Comparison of ENCODE assay signal across 25 mouse cellular contexts in the genomic region with DNA sequence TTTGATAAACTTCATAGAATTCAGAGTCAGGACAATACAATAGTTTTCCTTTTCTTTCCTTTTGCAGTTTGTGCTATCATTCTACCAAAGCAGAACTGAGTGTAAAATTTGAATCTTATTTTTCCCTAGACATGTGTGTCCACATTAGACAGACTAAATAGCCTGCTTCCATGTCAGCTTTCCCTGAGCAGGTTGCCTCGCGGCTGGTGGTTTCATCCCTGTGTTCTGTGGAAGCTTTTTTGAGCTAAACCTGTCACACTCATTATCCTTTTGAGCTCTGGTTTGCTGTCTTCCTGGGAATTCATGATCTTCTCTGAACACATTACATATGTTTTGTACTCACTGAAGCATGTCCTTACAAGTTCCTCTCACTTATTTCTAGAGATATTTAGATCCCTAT.
DNase-seq lines count a peak whose midpoint lies in the region; ATAC-seq lines count a peak whose summit lies in the region.
"Had no signal": no experiment of that assay in that cellular context is flagged by ENCODE, and none has a peak within 500 bp of the region (broad histone marks: within the 10 kb centered on the region; RNA-seq: fewer than 3 reads in every experiment).

No protein-coding gene starts in this region.

- H3K9me3 ChIP-seq in midbrain, embryonic 11.5 days (ENCODE audit: control insufficient read depth, low read length) = no peaks in the 10 kb centered on the region
- no peaks in the 10 kb centered on the region for H3K9me3 ChIP-seq in midbrain, embryonic 10.5 days (replicated peaks)
- H3K9me3 ChIP-seq: embryonic facial prominence, embryonic 12.5 days; embryonic facial prominence, embryonic 15.5 days; G1E; hindbrain, embryonic 13.5 days had no signal

- no peaks in the 10 kb centered on the region for H3K36me3 ChIP-seq in midbrain, embryonic 11.5 days (ENCODE audit: control insufficient read depth, insufficient read depth, low read length)
- no peaks in the 10 kb centered on the region for H3K36me3 ChIP-seq in midbrain, embryonic 10.5 days
- H3K36me3 ChIP-seq: embryonic facial prominence, embryonic 12.5 days; embryonic facial prominence, embryonic 15.5 days; G1E; hindbrain, embryonic 13.5 days had no signal

- H3K4me3 ChIP-seq in midbrain, embryonic 11.5 days (ENCODE audit: low read depth, low read length) = no peak overlapping the region
- H3K4me3 ChIP-seq in midbrain, embryonic 10.5 days = no peak overlapping the region
- H3K4me3 ChIP-seq: embryonic facial prominence, embryonic 12.5 days; embryonic facial prominence, embryonic 15.5 days; gastrocnemius, adult 2 months; hindbrain, embryonic 13.5 days had no signal

- H3K4me2 ChIP-seq in midbrain, embryonic 11.5 days = no peak overlapping the region
- H3K4me2 ChIP-seq: embryonic facial prominence, embryonic 12.5 days; embryonic facial prominence, embryonic 15.5 days; heart, embryonic 11.5 days; hindbrain, embryonic 13.5 days had no signal

- no peaks in the 10 kb centered on the region for H3K27me3 ChIP-seq in midbrain, embryonic 11.5 days (ENCODE audit: control insufficient read depth, insufficient read depth, low read length)
- no peaks in the 10 kb centered on the region for H3K27me3 ChIP-seq in midbrain, embryonic 10.5 days (ENCODE audit: low read depth, poor library complexity, severe bottlenecking)
- H3K27me3 ChIP-seq: CH12.LX; embryonic facial prominence, embryonic 12.5 days; embryonic facial prominence, embryonic 15.5 days; hindbrain, embryonic 13.5 days; Patski had no signal

- no peak for ATAC-seq in cerebellum, adult (ENCODE audit: insufficient number of reproducible peaks, low FRiP score, low TSS enrichment)
- ATAC-seq in midbrain, embryonic 11.5 days (ENCODE audit: low FRiP score) = no peak
- ATAC-seq: forebrain, embryonic 14.5 days; forebrain, postnatal 0 days; hindbrain, embryonic 16.5 days; inflammation-experienced regulatory T-cells, adult 6 months; intestine, embryonic 16.5 days; Patski had no signal

- WGBS in midbrain, embryonic 11.5 days = 84% methylated on average over 2 of the region's 2 CpGs
- WGBS in midbrain, embryonic 10.5 days = 82% methylated on average over 2 of the region's 2 CpGs

- no peak overlapping the region for H3K9ac ChIP-seq in midbrain, embryonic 11.5 days (ENCODE audit: low read length)
- H3K9ac ChIP-seq: embryonic facial prominence, embryonic 12.5 days; embryonic facial prominence, embryonic 15.5 days; forebrain, postnatal 0 days; hindbrain, embryonic 13.5 days had no signal

- no peaks in the 10 kb centered on the region for H3K4me1 ChIP-seq in midbrain, embryonic 11.5 days (ENCODE audit: control insufficient read depth, insufficient read depth, low read length)
- H3K4me1 ChIP-seq in midbrain, embryonic 10.5 days = no peaks in the 10 kb centered on the region
- H3K4me1 ChIP-seq: embryonic facial prominence, embryonic 12.5 days; embryonic facial prominence, embryonic 15.5 days had no signal

- DNase-seq in cerebellum, postnatal 10 days = peak; percentile 68 to 75
- DNase-seq in cerebellum, adult 11-12 months = no peak
- DNase-seq in cerebellum, postnatal 36 days = peak; percentile 32 to 38
- DNase-seq in midbrain, embryonic 11.5 days (ENCODE audit: low spot score, missing footprints) = peak; percentile 14
- DNase-seq in midbrain, embryonic 10.5 days (ENCODE audit: low spot score) = no peak
- DNase-seq: adrenal gland, postnatal 10 days; adrenal gland, postnatal 36 days; B cell, adult 2 months; cerebellum, adult 18-20 months; forebrain, postnatal 0 days; gastrocnemius, adult 2 months; gastrocnemius, postnatal 14 days; heart, adult 11 months had no signal

- H3K27ac ChIP-seq in midbrain, embryonic 11.5 days (ENCODE audit: low read depth, low read length) = no peak overlapping the region
- no peak overlapping the region for H3K27ac ChIP-seq in midbrain, embryonic 10.5 days (replicated peaks)
- H3K27ac ChIP-seq: embryonic facial prominence, embryonic 12.5 days; embryonic facial prominence, embryonic 15.5 days; gastrocnemius, adult 2 months had no signal

Comparison
In these comparisons a context has a peak if more than half of its experiments do, and no peak if none do; other contexts are left out.
1. DNase-seq: peak in cerebellum, postnatal 10 days (2 of 2), cerebellum, postnatal 36 days (2 of 2) and midbrain, embryonic 11.5 days (single experiment); none in cerebellum, adult 11-12 months (single experiment) and midbrain, embryonic 10.5 days (single experiment).